Mouse (Mus musculus): ENCODE measurements around the gene Cyp4f14.

Cyp4f14 gene

GRCm38 (mm10) chr17:32917131-32917530 is at the start of gene Cyp4f14:
Cyp4f14 (minus strand) TSS chr17:32917342.
- in situ Hi-C loops (cut with MboI, MseI), result no loop called here

- in situ Hi-C loops (cut with MboI, MseI), result no loop called here
These were observed 48.6 kb upstream of the Cyp4f14 start, which contains the start of gene Zfp472 for GRCm38 (mm10) chr17:32965623-32966290. Zfp472 (plus strand) TSS chr17:32965814.

- in situ Hi-C loops (cut with MboI, MseI), result no loop called here
These were observed 48.1 kb upstream of the Cyp4f14 start for GRCm38 (mm10) chr17:32965253-32965622.

- in situ Hi-C loops (cut with MboI, MseI), result no loop called here
These were observed 34.3 kb upstream of the Cyp4f14 start for GRCm38 (mm10) chr17:32951441-32951840.

GRCm38 (mm10) chr17:32951006-32951405 is 33.9 kb upstream of the Cyp4f14 start:
- in situ Hi-C loops (cut with MboI, MseI), result no loop called here

- in situ Hi-C loops (cut with MboI, MseI), result no loop called here
These were observed 33.0 kb upstream of the Cyp4f14 start for GRCm38 (mm10) chr17:32950136-32950535.

- in situ Hi-C loops (cut with MboI, MseI), result no loop called here
These were observed 30.2 kb upstream of the Cyp4f14 start, which contains the start of gene Cyp4f13 for GRCm38 (mm10) chr17:32947215-32947914. Cyp4f13 (minus strand) TSS chr17:32947402.

- in situ Hi-C loops (cut with MboI, MseI), result no loop called here
These were observed 29.6 kb upstream of the Cyp4f14 start for GRCm38 (mm10) chr17:32946716-32947115.

- in situ Hi-C loops (cut with MboI, MseI), result no loop called here
These were observed 27.4 kb upstream of the Cyp4f14 start for GRCm38 (mm10) chr17:32944402-32945035.

GRCm38 (mm10) chr17:32943661-32944060 is 26.5 kb upstream of the Cyp4f14 start:
- in situ Hi-C loops (cut with MboI, MseI), result no loop called here

- in situ Hi-C loops (cut with MboI, MseI), result no loop called here
These were observed 22.7 kb upstream of the Cyp4f14 start for GRCm38 (mm10) chr17:32939831-32940230.

- in situ Hi-C loops (cut with MboI, MseI), result no loop called here
These were observed 10.7 kb upstream of the Cyp4f14 start for GRCm38 (mm10) chr17:32927803-32928202.

- in situ Hi-C loops (cut with MboI, MseI), result no loop called here
These were observed 7.6 kb upstream of the Cyp4f14 start for GRCm38 (mm10) chr17:32924658-32925312.

GRCm38 (mm10) chr17:32923681-32924080 is 6.5 kb upstream of the Cyp4f14 start:
- in situ Hi-C loops (cut with MboI, MseI), result no loop called here

GRCm38 (mm10) chr17:32919123-32919522 is 2.0 kb upstream of the Cyp4f14 start:
- in situ Hi-C loops (cut with MboI, MseI), result no loop called here

GRCm38 (mm10) chr17:32916075-32916474 is 1.1 kb downstream of the Cyp4f14 start:
- in situ Hi-C loops (cut with MboI, MseI), result no loop called here

GRCm38 (mm10) chr17:32906172-32906571 is 11.0 kb downstream of the Cyp4f14 start:
- in situ Hi-C loops (cut with MboI, MseI), result no loop called here

GRCm38 (mm10) chr17:32905239-32905638 is 11.9 kb downstream of the Cyp4f14 start:
- in situ Hi-C loops (cut with MboI, MseI), result no loop called here

GRCm38 (mm10) chr17:32904414-32904813 is 12.7 kb downstream of the Cyp4f14 start:
- in situ Hi-C loops (cut with MboI, MseI), result no loop called here

- in situ Hi-C loops (cut with MboI, MseI), result no loop called here
These were observed 15.2 kb downstream of the Cyp4f14 start for GRCm38 (mm10) chr17:32901751-32902525.

- in situ Hi-C loops (cut with MboI, MseI), result no loop called here
These were observed 21.7 kb downstream of the Cyp4f14 start for GRCm38 (mm10) chr17:32895421-32895820.
